Mouse (Mus musculus): ENCODE results near the gene Rimkla.

Gene Rimkla

GRCm38 (mm10) chr4:119417894-119418293 is 74.5 kb downstream of the Rimkla start:
- DNase-seq (ENCODE audit: low spot score in 2 of 2): no peak

GRCm38 (mm10) chr4:119417270-119417669 is 75.2 kb downstream of the Rimkla start:
- DNase-seq (ENCODE audit: low spot score in 2 of 2): no peak

All from right cerebral cortex, adult 2 months (tissue).